Mouse (Mus musculus) forebrain, embryonic 14.5 days (tissue): ENCODE data around the gene Gm4724. TPM values are rescaled to one million over a fixed set of nuclear protein-coding genes. Genes with fewer than 3 reads are reported as not detected.
"Not testable (repeated sequence)": the region's sequence is repeated elsewhere in the genome, so short reads cannot be mapped to it uniquely, and the experiment has no call there.

Experiments used
- ATAC-seq: fragments of 200-750 bp; cut with Nextera tagmentation; 2 replicates; pipeline ENCODE4 v1.8.0; 2017; ENCODE audit warnings: mild to moderate bottlenecking, moderate library complexity
- DNase-seq: peaks from one replicate; pipeline ENCODE4 v3.0.0-alpha.2; 2015; ENCODE audit warnings: low spot score
- H3K27ac ChIP-seq: fragments of 300-500 bp; sonication (generic); 2 replicates; pipeline ENCODE4 v1.5.1; 2014; ENCODE audit warnings: low read depth, mild to moderate bottlenecking, control low read depth, low read length, moderate library complexity
- H3K27me3 ChIP-seq: fragments of 300-500 bp; sonication (generic); replicated peaks from 2 replicates; pipeline ENCODE4 v1.6.1; 2014; ENCODE audit warnings: low read length, control low read depth, mixed read lengths; ENCODE audit not compliant: control insufficient read depth, insufficient read depth
- H3K36me3 ChIP-seq: fragments of 300-500 bp; sonication (generic); 2 replicates; pipeline ENCODE4 v1.6.1; 2014; ENCODE audit warnings: low read length, control low read depth; ENCODE audit not compliant: control insufficient read depth, insufficient read depth
- H3K4me1 ChIP-seq: fragments of 300-500 bp; sonication (generic); 2 replicates; pipeline ENCODE4 v1.6.1; 2014; ENCODE audit warnings: antibody characterized with exemption, low read length, control low read depth; ENCODE audit not compliant: control insufficient read depth, insufficient read depth
- H3K4me2 ChIP-seq: fragments of 300-500 bp; sonication (generic); 2 replicates; pipeline ENCODE4 v1.6.1; 2014; ENCODE audit warnings: mild to moderate bottlenecking, control low read depth, low read length
- H3K4me3 ChIP-seq: fragments of 300-500 bp; sonication (generic); 2 replicates; pipeline ENCODE4 v1.5.1; 2014; ENCODE audit warnings: low read depth, low read length, control low read depth
- H3K9ac ChIP-seq: fragments of 300-500 bp; sonication (generic); 2 replicates; pipeline ENCODE4 v1.6.1; 2014; ENCODE audit warnings: mild to moderate bottlenecking, low read length, control low read depth, moderate library complexity
- H3K9me3 ChIP-seq: fragments of 300-500 bp; sonication (generic); replicated peaks from 2 replicates; pipeline ENCODE4 v1.6.1; 2016; ENCODE audit warnings: low read length, control low read depth, mixed read lengths; ENCODE audit not compliant: control insufficient read depth
- WGBS: fragments of 180-500 bp; shearing (Covaris S2); extraction: QIAGEN DNeasy Blood & Tissue Kit; methylation state at CpG from one replicate; pipeline ENCODE4 v1.1.7; 2014; 5-methylcytosine and 5-hydroxymethylcytosine counted together
- polyA plus RNA-seq: library from polyadenylated mRNA; unstranded; fragments of >200 nt; fragmentation: Nextera tagmentation; extraction: Ambion mirVana; gene quantifications from 2 replicates; pipeline ENCODE4 v1.2.1, GENCODE M21; 2014

Gene Gm4724
- 15.1 and 20.3 TPM in 2 replicates for polyA plus RNA-seq

DNA sequence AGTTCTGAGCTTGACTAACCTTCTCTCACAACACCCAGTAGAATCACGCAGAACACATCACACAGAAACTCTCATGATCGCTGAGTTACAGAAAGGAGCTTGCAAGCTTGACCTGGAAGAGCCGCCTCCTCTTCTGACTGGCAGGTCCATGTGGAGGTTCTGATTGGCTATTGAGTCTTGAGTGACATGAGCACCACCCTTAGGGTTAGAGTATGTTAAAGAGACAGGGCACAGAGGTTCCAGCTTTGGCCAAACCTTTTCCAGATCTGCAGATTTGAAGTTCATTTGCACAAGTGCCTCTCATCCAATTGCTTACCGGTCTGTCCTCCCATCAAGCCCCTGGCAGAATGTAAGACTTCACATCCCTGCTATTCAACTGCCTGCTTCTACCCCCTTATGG lies at the start of gene Gm4724:
Gene Gm4724, minus strand, starts transcription at position 101 of the 400 bp plus-strand sequence.
- H3K4me2 ChIP-seq, ATAC-seq, H3K27me3 ChIP-seq, H3K27ac ChIP-seq, H3K4me3 ChIP-seq, H3K4me1 ChIP-seq, H3K9me3 ChIP-seq, H3K9ac ChIP-seq, DNase-seq, H3K36me3 ChIP-seq: not testable (repeated sequence)
- no CpG with 5 or more reads among the region's 4 CpGs for WGBS

DNA sequence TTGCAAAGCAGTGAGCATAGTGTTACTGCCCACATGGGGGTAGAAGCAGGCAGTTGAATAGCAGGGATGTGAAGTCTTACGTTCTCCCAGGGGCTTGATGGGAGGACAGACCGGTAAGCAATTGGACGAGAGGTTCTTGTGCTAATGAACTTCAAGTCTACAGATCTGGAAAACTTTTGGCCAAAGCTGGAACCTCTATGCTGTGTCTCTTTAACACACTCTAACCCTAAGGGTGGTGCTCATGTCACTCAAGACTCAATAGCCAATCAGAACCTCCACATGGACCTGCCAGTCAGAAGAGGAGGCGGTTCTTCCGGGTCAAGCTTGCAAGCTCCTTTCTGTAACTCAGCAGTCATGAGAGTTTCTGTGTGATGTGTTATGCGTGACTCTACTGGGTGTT lies 34.1 kb upstream of the Gm4724 start, which contains the start of gene Zfp965:
Gene Zfp965, plus strand, starts transcription at position 301 of the 400 bp plus-strand sequence.
- no CpG with 5 or more reads among the region's 6 CpGs for WGBS
- not testable (repeated sequence) for H3K4me2 ChIP-seq, H3K4me1 ChIP-seq, H3K27ac ChIP-seq, H3K9ac ChIP-seq, H3K4me3 ChIP-seq, ATAC-seq, H3K27me3 ChIP-seq, DNase-seq, H3K9me3 ChIP-seq, H3K36me3 ChIP-seq

Other genes starting within 250 kb of the Gm4724 start
- 3.9 and 10.6 TPM in 2 replicates for gene Gm14391, start 228.9 kb downstream of the Gm4724 start, polyA plus RNA-seq
- not detected in 2 replicates for gene Gm14440, start 160.7 kb downstream of the Gm4724 start, polyA plus RNA-seq
- gene Gm4631, start 97.6 kb downstream of the Gm4724 start, polyA plus RNA-seq, result 16.7 and 21.3 TPM in 2 replicates
- 4.8 and 5.3 TPM in 2 replicates for gene Zfp968, start 63.4 kb downstream of the Gm4724 start, polyA plus RNA-seq
- gene Zfp965, start 34.2 kb upstream of the Gm4724 start, polyA plus RNA-seq, result 8.9 and 9.0 TPM in 2 replicates
- gene Gm11007, start 208.2 kb upstream of the Gm4724 start, polyA plus RNA-seq, result not detected in 2 replicates